Mouse (Mus musculus) stomach, embryonic 16.5 days (tissue): Measurements from ENCODE around the gene Myh9. TPM values are rescaled to one million over a fixed set of nuclear protein-coding genes. Genes with fewer than 3 reads are reported as not detected.

Experiments used
- ATAC-seq: fragments of 200-750 bp; cut with Nextera tagmentation; 2 replicates; pipeline ENCODE4 v1.8.0; 2017; ENCODE audit warnings: moderate number of reproducible peaks, moderate TSS enrichment; ENCODE audit not compliant: insufficient read depth, low FRiP score
- H3K27ac ChIP-seq: fragments of 300-500 bp; sonication (generic); 2 replicates; pipeline ENCODE4 v1.5.1; 2014; ENCODE audit warnings: low read length
- H3K27me3 ChIP-seq: fragments of 300-500 bp; sonication (generic); 2 replicates; pipeline ENCODE4 v1.6.1; 2014; ENCODE audit warnings: low read length, control low read depth, mixed read lengths; ENCODE audit not compliant: control insufficient read depth, insufficient read depth
- H3K36me3 ChIP-seq: fragments of 300-500 bp; sonication (generic); 2 replicates; pipeline ENCODE4 v1.6.1; 2014; ENCODE audit warnings: low read length; ENCODE audit not compliant: control insufficient read depth, insufficient read depth
- H3K4me1 ChIP-seq: fragments of 300-500 bp; sonication (generic); 2 replicates; pipeline ENCODE4 v1.6.1; 2014; ENCODE audit warnings: low read length, control low read depth, mixed read lengths; ENCODE audit not compliant: control insufficient read depth, insufficient read depth
- H3K4me2 ChIP-seq: fragments of 300-500 bp; sonication (generic); 2 replicates; pipeline ENCODE4 v1.6.1; 2014; ENCODE audit warnings: low read depth, low read length, mixed read lengths
- H3K4me3 ChIP-seq: fragments of 300-500 bp; sonication (generic); replicated peaks from 2 replicates; pipeline ENCODE4 v1.5.1; 2014; ENCODE audit warnings: mild to moderate bottlenecking, low read length
- H3K9ac ChIP-seq: fragments of 300-500 bp; sonication (generic); 2 replicates; pipeline ENCODE4 v1.6.1; 2014; ENCODE audit warnings: low read length
- H3K9me3 ChIP-seq: fragments of 300-500 bp; sonication (generic); replicated peaks from 2 replicates; pipeline ENCODE4 v1.6.1; 2016; ENCODE audit warnings: low read length, control low read depth; ENCODE audit not compliant: control insufficient read depth
- WGBS: fragments of 180-500 bp; shearing (Covaris S2); extraction: QIAGEN DNeasy Blood & Tissue Kit; methylation state at CpG from one replicate; pipeline ENCODE4 v1.1.7; 2014; 5-methylcytosine and 5-hydroxymethylcytosine counted together
- polyA plus RNA-seq: library from polyadenylated mRNA; unstranded; fragments of >200 nt; fragmentation: Nextera tagmentation; extraction: Ambion mirVana; gene quantifications from 2 replicates; pipeline ENCODE4 v1.2.1, GENCODE M21; 2015

The Myh9 gene
- polyA plus RNA-seq, 1 experiment from 2014 or later, result 54.5 TPM

GRCm38 (mm10) chr15:77802992-77803391, 39.0 kb downstream of the Myh9 start:
- no peak for ATAC-seq
- Histone ChIP-seq H3K9me3 (no peaks in the 10 kb centered on the region), H3K27ac (0 out of 2 replicates have a peak overlapping the region, but pooled peaks have one; percentile 11), H3K9ac (0 out of 2 replicates have a peak overlapping the region, but pooled peaks have one; percentile 0), H3K4me3 (no peak overlapping the region), H3K27me3 (no peaks in the 10 kb centered on the region), H3K36me3 (peaks cover 44% of the 10 kb centered on the region), H3K4me2 (no peak overlapping the region), H3K4me1 (peaks cover 68% of the 10 kb centered on the region)
- WGBS, result 65% methylated on average over 4 of the region's 4 CpGs

GRCm38 (mm10) chr15:77801188-77801587, 40.8 kb downstream of the Myh9 start:
- Histone ChIP-seq H3K4me2 (no peak overlapping the region), H3K27ac (peak overlapping the region; percentile 99), H3K9ac (peak overlapping the region; percentile 41), H3K36me3 (peaks cover 32% of the 10 kb centered on the region), H3K4me3 (no peak overlapping the region), H3K4me1 (peaks cover 60% of the 10 kb centered on the region), H3K27me3 (no peaks in the 10 kb centered on the region), H3K9me3 (no peaks in the 10 kb centered on the region)
- 54% methylated on average over 4 of the region's 4 CpGs for WGBS
- ATAC-seq, result no peak

GRCm38 (mm10) chr15:77800511-77800910, 41.5 kb downstream of the Myh9 start:
- Histone ChIP-seq H3K27ac (peak overlapping the region; percentile 99), H3K9ac (peak overlapping the region; percentile 41), H3K9me3 (no peaks in the 10 kb centered on the region), H3K36me3 (peaks cover 27% of the 10 kb centered on the region), H3K4me1 (peaks cover 60% of the 10 kb centered on the region), H3K4me3 (no peak overlapping the region), H3K27me3 (no peaks in the 10 kb centered on the region), H3K4me2 (no peak overlapping the region)
- peak; percentile 48; the same call in 1 of the 2 replicates for ATAC-seq

GRCm38 (mm10) chr15:77799491-77800474, 42.2 kb downstream of the Myh9 start:
- peaks cover 60% of the 10 kb centered on the region for H3K4me1 ChIP-seq
- 75% methylated on average over 8 of the region's 8 CpGs for WGBS
- H3K4me2 ChIP-seq, result no peak overlapping the region
- H3K9me3 ChIP-seq, result no peaks in the 10 kb centered on the region
- H3K4me3 ChIP-seq, result no peak overlapping the region
- no peak for ATAC-seq
- no peaks in the 10 kb centered on the region for H3K27me3 ChIP-seq
- peaks cover 29% of the 10 kb centered on the region for H3K36me3 ChIP-seq
- peak overlapping the region; percentile 99 for H3K27ac ChIP-seq
- peak overlapping the region; percentile 68 for H3K9ac ChIP-seq

GRCm38 (mm10) chr15:77798664-77799490, 43.1 kb downstream of the Myh9 start:
- Histone ChIP-seq H3K4me3 (no peak overlapping the region), H3K27ac (peak overlapping the region; percentile 99), H3K9ac (peak overlapping the region; percentile 68), H3K4me1 (peaks cover 53% of the 10 kb centered on the region), H3K27me3 (no peaks in the 10 kb centered on the region), H3K36me3 (peaks cover 26% of the 10 kb centered on the region), H3K4me2 (peak overlapping the region; percentile 26; the same call in 1 of the 2 replicates), H3K9me3 (no peaks in the 10 kb centered on the region)
- peak; percentile 85 for ATAC-seq
- WGBS, result 12% methylated on average over 14 of the region's 14 CpGs

- ATAC-seq, result peak; percentile 6; the same call in 1 of the 2 replicates
- H3K4me2 ChIP-seq, result peak overlapping the region; percentile 26; the same call in 1 of the 2 replicates
- no peak overlapping the region for H3K4me3 ChIP-seq
- H3K27me3 ChIP-seq, result no peaks in the 10 kb centered on the region
- H3K4me1 ChIP-seq, result peaks cover 50% of the 10 kb centered on the region
- no peaks in the 10 kb centered on the region for H3K9me3 ChIP-seq
- WGBS, result 68% methylated on average over 14 of the region's 14 CpGs
- peaks cover 15% of the 10 kb centered on the region for H3K36me3 ChIP-seq
- H3K9ac ChIP-seq, result peak overlapping the region; percentile 63
- peak overlapping the region; percentile 99 for H3K27ac ChIP-seq
These were observed 44.2 kb downstream of the Myh9 start for GRCm38 (mm10) chr15:77797609-77798411.

GRCm38 (mm10) chr15:77796409-77797035, 45.5 kb downstream of the Myh9 start:
- peaks cover 10% of the 10 kb centered on the region for H3K36me3 ChIP-seq
- no peak overlapping the region for H3K4me3 ChIP-seq
- H3K27me3 ChIP-seq, result no peaks in the 10 kb centered on the region
- H3K9ac ChIP-seq, result no peak overlapping the region; the same call in 1 of the 2 replicates
- H3K27ac ChIP-seq, result 0 out of 2 replicates have a peak overlapping the region, but pooled peaks have one; percentile 99
- peaks cover 41% of the 10 kb centered on the region for H3K4me1 ChIP-seq
- no peak for ATAC-seq
- 89% methylated on average over 26 of the region's 26 CpGs for WGBS
- no peak overlapping the region for H3K4me2 ChIP-seq
- H3K9me3 ChIP-seq, result no peaks in the 10 kb centered on the region

- H3K4me3 ChIP-seq, result no peak overlapping the region
- ATAC-seq, result no peak
- peaks cover 26% of the 10 kb centered on the region for H3K4me1 ChIP-seq
- no peak overlapping the region for H3K27ac ChIP-seq
- H3K9ac ChIP-seq, result no peak overlapping the region
- 88% methylated on average over 13 of the region's 13 CpGs for WGBS
- H3K36me3 ChIP-seq, result peaks cover 18% of the 10 kb centered on the region
- H3K27me3 ChIP-seq, result no peaks in the 10 kb centered on the region
- no peak overlapping the region for H3K4me2 ChIP-seq
- H3K9me3 ChIP-seq, result no peaks in the 10 kb centered on the region
These were observed 47.0 kb downstream of the Myh9 start for GRCm38 (mm10) chr15:77794908-77795356.
